Mouse (Mus musculus) liver, adult 2 months (tissue): ENCODE results near the gene Kcnn3.

Experiments
- CTCF ChIP-seq: fragments of 200-500 bp; IDR thresholded peaks from 2 replicates; pipeline ENCODE4 v1.5.1; 2011; ENCODE audit warnings: low read depth, low read length, control low read depth
- POLR2A ChIP-seq: fragments of 200-500 bp; IDR thresholded peaks from 2 replicates; pipeline ENCODE4 v1.6.1; 2011; ENCODE audit warnings: low read length, control low read depth; ENCODE audit not compliant: insufficient read depth; ENCODE audit errors: extremely low read depth

- TF ChIP-seq CTCF (no peak), POLR2A (no peak)
Observed at GRCm38 (mm10) chr3:89664808-89665207, 144.8 kb downstream of the Kcnn3 start.
